Mouse (Mus musculus) liver, adult 2 months (tissue): ENCODE data around the gene Mff. TPM values are rescaled to one million over a fixed set of nuclear protein-coding genes. Genes with fewer than 3 reads are reported as not detected.

Experiments
- DNase-seq: peaks from one replicate; pipeline ENCODE4 v3.0.0-alpha.2; 2011; ENCODE audit warnings: low read depth, low spot score; ENCODE audit errors: extremely low read depth
- H3K27ac ChIP-seq: fragments of 200-500 bp; replicated peaks from 2 replicates; pipeline ENCODE4 v1.5.1; 2012; ENCODE audit warnings: low read depth, mild to moderate bottlenecking, control low read depth, inconsistent platforms, low read length; ENCODE audit not compliant: insufficient read depth
- H3K27me3 ChIP-seq: fragments of 200-500 bp; 2 replicates; pipeline ENCODE4 v1.6.1; 2012; ENCODE audit warnings: mild to moderate bottlenecking, moderate library complexity, low read length, inconsistent platforms; ENCODE audit not compliant: control insufficient read depth, insufficient read depth
- H3K36me3 ChIP-seq: fragments of 200-500 bp; 2 replicates; pipeline ENCODE4 v1.6.1; 2012; ENCODE audit warnings: low read length, inconsistent platforms; ENCODE audit not compliant: control insufficient read depth, insufficient read depth
- H3K4me1 ChIP-seq: fragments of 200-500 bp; 2 replicates; pipeline ENCODE4 v1.6.1; 2011; ENCODE audit warnings: low read length; ENCODE audit not compliant: control insufficient read depth, insufficient read depth
- H3K4me3 ChIP-seq: fragments of 200-500 bp; 2 replicates; pipeline ENCODE4 v1.5.1; 2011; ENCODE audit warnings: low read depth, mild to moderate bottlenecking, control low read depth, low read length, moderate library complexity; ENCODE audit not compliant: insufficient read depth
- H3K79me2 ChIP-seq: fragments of 200-500 bp; 2 replicates; pipeline ENCODE4 v1.6.1; 2012; ENCODE audit warnings: inconsistent platforms, mild to moderate bottlenecking, low read length, moderate library complexity; ENCODE audit not compliant: control insufficient read depth, insufficient read depth
- H3K9ac ChIP-seq: fragments of 200-500 bp; 2 replicates; pipeline ENCODE4 v1.6.1; 2012; ENCODE audit warnings: low read depth, mild to moderate bottlenecking, control low read depth, inconsistent platforms, low read length
- CTCF ChIP-seq: fragments of 200-500 bp; IDR thresholded peaks from 2 replicates; pipeline ENCODE4 v1.5.1; 2011; ENCODE audit warnings: low read depth, low read length, control low read depth
- POLR2A ChIP-seq: fragments of 200-500 bp; IDR thresholded peaks from 2 replicates; pipeline ENCODE4 v1.6.1; 2011; ENCODE audit warnings: low read length, control low read depth; ENCODE audit not compliant: insufficient read depth; ENCODE audit errors: extremely low read depth
- WGBS: fragments of 180-500 bp; shearing (Covaris S2); methylation state at CpG from one replicate; pipeline ENCODE4 v1.1.7; 2018; 5-methylcytosine and 5-hydroxymethylcytosine counted together
- polyA plus RNA-seq: library from polyadenylated mRNA; depleted of rRNA; stranded (reverse); fragments of >200 nt; gene quantifications from 2 replicates; pipeline ENCODE4 v1.2.3, GENCODE M21; 2012; rRNA removed
- total RNA-seq: library from RNA; depleted of rRNA; stranded (reverse); fragments of >200 nt; gene quantifications from 2 replicates; pipeline ENCODE4 v1.2.3, GENCODE M21; 2014; rRNA removed

The Mff gene
- total and polyA plus RNA-seq, 2 experiments, result 38.1 to 58.3 TPM

- TF ChIP-seq CTCF (no peak), POLR2A (no peak)
- no peak for DNase-seq
Measured at GRCm38 (mm10) chr1:82797088-82797487, 72.4 kb downstream of the Mff start.

GRCm38 (mm10) chr1:82798304-82798703 is 73.6 kb downstream of the Mff start:
- Histone ChIP-seq H3K36me3 (no peaks in the 10 kb centered on the region), H3K79me2 (no peaks in the 10 kb centered on the region), H3K4me1 (no peaks in the 10 kb centered on the region), H3K4me3 (no peak overlapping the region), H3K27ac (no peak overlapping the region), H3K27me3 (no peaks in the 10 kb centered on the region), H3K9ac (no peak overlapping the region)
- no peak for DNase-seq
- no peak for TF ChIP-seq POLR2A
- no peak for TF ChIP-seq CTCF
- WGBS, result 68% methylated on average over 5 of the region's 5 CpGs

More at GRCm38 (mm10) chr1:82797088-82797487, 72.4 kb downstream of the Mff start:
- H3K27ac ChIP-seq, result no peak overlapping the region
- H3K36me3 ChIP-seq, result no peaks in the 10 kb centered on the region
- H3K79me2 ChIP-seq, result no peaks in the 10 kb centered on the region
- H3K27me3 ChIP-seq, result no peaks in the 10 kb centered on the region
- H3K4me3 ChIP-seq, result no peak overlapping the region
- 90% methylated on average over 4 of the region's 4 CpGs for WGBS
- no peaks in the 10 kb centered on the region for H3K4me1 ChIP-seq
- no peak overlapping the region for H3K9ac ChIP-seq

GRCm38 (mm10) chr1:82798922-82799321 is 74.2 kb downstream of the Mff start:
- no peak for TF ChIP-seq CTCF
- no peak for TF ChIP-seq POLR2A
- DNase-seq, result no peak
- Histone ChIP-seq H3K79me2 (no peaks in the 10 kb centered on the region), H3K27ac (no peak overlapping the region), H3K9ac (no peak overlapping the region), H3K4me1 (no peaks in the 10 kb centered on the region), H3K27me3 (no peaks in the 10 kb centered on the region), H3K36me3 (no peaks in the 10 kb centered on the region), H3K4me3 (no peak overlapping the region)
- 81% methylated on average over 4 of the region's 4 CpGs for WGBS

- WGBS, result 84% methylated on average over 12 of the region's 12 CpGs
- H3K27me3 ChIP-seq, result no peaks in the 10 kb centered on the region
- no peak for DNase-seq
- H3K27ac ChIP-seq, result no peak overlapping the region
- no peaks in the 10 kb centered on the region for H3K79me2 ChIP-seq
- no peak overlapping the region for H3K4me3 ChIP-seq
- no peaks in the 10 kb centered on the region for H3K36me3 ChIP-seq
- no peak overlapping the region for H3K9ac ChIP-seq
- TF ChIP-seq POLR2A (no peak), CTCF (no peak)
- no peaks in the 10 kb centered on the region for H3K4me1 ChIP-seq
Measured at GRCm38 (mm10) chr1:82801105-82801783, 76.6 kb downstream of the Mff start.

Other genes with a start within 250 kb of the Mff start
- 0.13 and 0.18 TPM in 2 replicates for gene Col4a4, start 138.0 kb upstream of the Mff start, total RNA-seq
- 0.06 and 0.14 TPM in 2 replicates for gene Col4a4, start 138.0 kb upstream of the Mff start, polyA plus RNA-seq
- gene Col4a3, start 138.0 kb upstream of the Mff start, total RNA-seq, result 0.27 and 1.2 TPM in 2 replicates
- gene Col4a3, start 138.0 kb upstream of the Mff start, polyA plus RNA-seq, result 0.27 and 0.28 TPM in 2 replicates
- not detected in 2 replicates for gene Tm4sf20, start 43.6 kb downstream of the Mff start, total RNA-seq
- not detected in 2 replicates for gene Tm4sf20, start 43.6 kb downstream of the Mff start, polyA plus RNA-seq
- not detected in 2 replicates for gene Gm47791, start 46.4 kb downstream of the Mff start, total RNA-seq
- gene Gm47791, start 46.4 kb downstream of the Mff start, polyA plus RNA-seq, result not detected in 2 replicates
- gene Agfg1, start 114.6 kb downstream of the Mff start, total RNA-seq, result 13.1 and 14.8 TPM in 2 replicates
- 11.7 and 13.6 TPM in 2 replicates for gene Agfg1, start 114.6 kb downstream of the Mff start, polyA plus RNA-seq
- gene A030005L19Rik, start 188.4 kb downstream of the Mff start, total RNA-seq, result not detected in 2 replicates
- gene A030005L19Rik, start 188.4 kb downstream of the Mff start, polyA plus RNA-seq, result 0.18 TPM in 1 of 2 replicates, not detected in the other
- gene A030014E15Rik, start 200.0 kb downstream of the Mff start, total RNA-seq, result not detected in 2 replicates
- gene A030014E15Rik, start 200.0 kb downstream of the Mff start, polyA plus RNA-seq, result not detected in 2 replicates
- gene Gm6217, start 206.5 kb downstream of the Mff start, total RNA-seq, result not detected in 2 replicates
- gene Gm6217, start 206.5 kb downstream of the Mff start, polyA plus RNA-seq, result not detected in 2 replicates
- not detected in 2 replicates for gene A030003K21Rik, start 218.5 kb downstream of the Mff start, total RNA-seq
- not detected in 2 replicates for gene A030003K21Rik, start 218.5 kb downstream of the Mff start, polyA plus RNA-seq
- gene Gm7544, start 231.1 kb downstream of the Mff start, total RNA-seq, result not detected in 2 replicates
- gene Gm7544, start 231.1 kb downstream of the Mff start, polyA plus RNA-seq, result not detected in 2 replicates
- gene Gm47955, start 235.4 kb downstream of the Mff start, total RNA-seq, result not detected in 2 replicates
- not detected in 2 replicates for gene Gm47955, start 235.4 kb downstream of the Mff start, polyA plus RNA-seq